Mouse (Mus musculus) limb, embryonic 13.5 days (tissue): ENCODE results near the gene Thoc7. TPM values are rescaled to one million over a fixed set of nuclear protein-coding genes. Genes with fewer than 3 reads are reported as not detected.
A peak's percentile ranks its signal among the peaks of the same experiment; 100 is the strongest.

Source experiments
- ATAC-seq: fragments of 200-750 bp; cut with Nextera tagmentation; 2 replicates; pipeline ENCODE4 v1.8.0; 2017; ENCODE audit warnings: low read depth, moderate number of reproducible peaks, moderate TSS enrichment; ENCODE audit not compliant: low FRiP score
- H3K27ac ChIP-seq: fragments of 300-500 bp; sonication (generic); 2 replicates; pipeline ENCODE4 v1.5.1; 2015; ENCODE audit warnings: inconsistent platforms, mild to moderate bottlenecking, moderate library complexity
- H3K27me3 ChIP-seq: fragments of 300-500 bp; sonication (generic); 2 replicates; pipeline ENCODE4 v1.6.1; 2015; ENCODE audit warnings: mild to moderate bottlenecking, inconsistent platforms
- H3K36me3 ChIP-seq: fragments of 300-500 bp; sonication (generic); 2 replicates; pipeline ENCODE4 v1.6.1; 2015; ENCODE audit warnings: inconsistent platforms, mild to moderate bottlenecking, moderate library complexity
- H3K4me1 ChIP-seq: fragments of 300-500 bp; sonication (generic); 2 replicates; pipeline ENCODE4 v1.6.1; 2015; ENCODE audit warnings: inconsistent platforms
- H3K4me2 ChIP-seq: fragments of 300-500 bp; sonication (generic); replicated peaks from 2 replicates; pipeline ENCODE4 v1.6.1; 2015; ENCODE audit warnings: inconsistent platforms, mild to moderate bottlenecking, moderate library complexity
- H3K4me3 ChIP-seq: fragments of 300-500 bp; sonication (generic); 2 replicates; pipeline ENCODE4 v1.5.1; 2015; ENCODE audit warnings: moderate library complexity, mild to moderate bottlenecking, inconsistent platforms
- H3K9ac ChIP-seq: fragments of 300-500 bp; sonication (generic); 2 replicates; pipeline ENCODE4 v1.6.1; 2015; ENCODE audit warnings: mild to moderate bottlenecking, inconsistent platforms
- H3K9me3 ChIP-seq: fragments of 300-500 bp; sonication (generic); 2 replicates; pipeline ENCODE4 v1.6.1; 2016; ENCODE audit warnings: inconsistent platforms
- WGBS: fragments of 180-500 bp; shearing (Covaris S2); methylation state at CpG from one replicate; pipeline ENCODE4 v1.1.7; 2015; 5-methylcytosine and 5-hydroxymethylcytosine counted together
- polyA plus RNA-seq: library from polyadenylated mRNA; unstranded; fragments of >200 nt; fragmentation: Nextera tagmentation; extraction: Ambion mirVana; gene quantifications from 2 replicates; pipeline ENCODE4 v1.2.1, GENCODE M21; 2015

The Thoc7 gene
- 213 and 222 TPM in 2 replicates for polyA plus RNA-seq

DNA sequence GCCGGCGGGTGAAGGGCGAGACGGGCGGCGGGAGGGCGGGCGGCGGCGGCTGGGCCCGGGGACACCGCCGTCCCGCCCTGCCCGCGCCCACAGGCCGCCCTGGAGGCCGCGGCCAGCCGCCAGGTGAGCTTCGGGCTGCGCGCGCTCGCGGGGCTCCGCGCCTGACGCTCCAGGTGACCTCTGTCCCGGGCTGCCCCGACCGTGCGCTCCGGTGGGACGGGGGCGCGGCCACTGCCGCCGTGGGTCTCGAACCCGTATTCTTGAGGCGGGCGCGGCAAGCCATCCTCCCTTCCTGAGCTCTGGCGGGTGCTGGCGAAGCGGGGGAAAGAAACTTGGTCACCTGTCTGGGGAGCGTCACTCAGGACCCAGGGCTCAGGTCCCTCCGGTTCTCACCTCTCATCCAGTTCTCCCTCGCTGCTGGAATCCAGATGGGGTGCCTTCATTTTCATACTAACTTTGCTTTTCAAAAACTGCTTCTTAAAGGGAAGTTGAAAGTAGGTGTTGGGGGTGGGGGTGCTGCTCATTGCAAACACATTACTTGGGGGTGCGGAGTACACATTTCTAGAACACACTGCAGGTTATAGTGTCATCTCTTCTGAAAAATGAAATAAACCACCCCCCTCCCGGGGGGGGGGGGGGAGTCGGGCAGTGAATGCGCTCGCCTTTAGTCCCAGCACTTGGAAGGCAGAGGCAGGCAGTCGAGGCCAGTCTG lies at the start of gene Thoc7, which contains the start of gene Atxn7:
Gene Thoc7 (minus strand): TSS at position 452 of the 712 bp plus-strand sequence.
Gene Atxn7 (plus strand): TSS at position 40 of the 712 bp plus-strand sequence.
- H3K27ac ChIP-seq, result peak within 1 kb of the TSS; percentile 91
- no peaks in the 10 kb centered on the region; the same call in 1 of the 2 replicates for H3K36me3 ChIP-seq
- 3% methylated on average over 47 of the region's 56 CpGs for WGBS
- peaks cover 20% of the 10 kb centered on the region for H3K4me1 ChIP-seq
- peak within 1 kb of the TSS; percentile 72 for H3K4me2 ChIP-seq
- H3K4me3 ChIP-seq, result peak within 1 kb of the TSS; percentile 90
- no peaks in the 10 kb centered on the region for H3K27me3 ChIP-seq
- peak within 1 kb of the TSS; percentile 99 for H3K9ac ChIP-seq
- H3K9me3 ChIP-seq, result no peaks in the 10 kb centered on the region
- peak; percentile 45 for ATAC-seq

DNA sequence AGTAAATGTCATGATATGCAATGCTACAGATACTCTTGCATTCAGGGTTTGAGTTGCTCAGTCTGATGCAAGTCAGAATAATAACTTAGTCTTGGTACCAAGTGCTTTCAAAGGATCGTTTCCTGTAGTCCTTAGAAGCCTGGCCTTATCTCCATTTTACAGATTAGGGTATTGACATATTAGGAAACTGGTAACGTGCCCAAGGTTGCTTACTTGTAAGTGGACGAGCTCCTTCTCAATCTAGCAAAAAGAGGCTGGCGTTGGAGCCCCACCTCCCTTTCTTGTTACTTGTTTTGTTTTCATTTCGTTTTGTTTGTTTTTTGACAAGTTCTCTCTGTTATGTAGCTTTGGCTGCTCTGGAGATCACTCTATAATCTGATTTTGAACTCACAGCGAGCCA lies 48.1 kb upstream of the Thoc7 start:
- WGBS, result 78% methylated on average over 6 of the region's 6 CpGs
- Histone ChIP-seq H3K9me3 (no peaks in the 10 kb centered on the region), H3K9ac (no peak overlapping the region), H3K4me3 (no peak overlapping the region), H3K27ac (no peak overlapping the region), H3K27me3 (no peaks in the 10 kb centered on the region), H3K4me2 (no peak overlapping the region), H3K4me1 (peaks cover 20% of the 10 kb centered on the region), H3K36me3 (no peaks in the 10 kb centered on the region)
- no peak for ATAC-seq

DNA sequence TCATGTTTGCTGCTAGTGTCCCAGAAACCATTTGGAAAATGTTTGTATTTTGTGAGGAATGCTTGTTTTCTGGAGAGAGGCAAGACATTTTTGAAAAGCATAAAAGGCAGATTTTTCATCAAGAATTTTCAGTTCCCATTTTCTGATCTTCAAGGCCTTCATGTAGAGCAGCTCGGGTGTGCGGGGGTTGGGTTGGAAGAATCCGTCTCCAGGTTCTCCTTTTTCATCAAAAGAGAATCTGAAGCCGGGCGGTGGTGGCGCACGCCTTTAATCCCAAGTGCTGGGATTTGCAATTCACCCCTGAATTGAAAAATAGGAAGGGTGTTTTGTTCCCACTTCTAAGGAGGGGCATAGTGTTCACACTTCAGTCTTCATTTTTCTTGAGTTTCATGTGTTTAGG lies 41.1 kb upstream of the Thoc7 start:
- WGBS, result 96% methylated on average over 7 of the region's 7 CpGs
- Histone ChIP-seq H3K4me1 (no peaks in the 10 kb centered on the region), H3K36me3 (peaks cover 3% of the 10 kb centered on the region), H3K9ac (no peak overlapping the region), H3K4me2 (no peak overlapping the region), H3K9me3 (no peaks in the 10 kb centered on the region), H3K27ac (no peak overlapping the region), H3K27me3 (no peaks in the 10 kb centered on the region), H3K4me3 (no peak overlapping the region)
- no peak for ATAC-seq

DNA sequence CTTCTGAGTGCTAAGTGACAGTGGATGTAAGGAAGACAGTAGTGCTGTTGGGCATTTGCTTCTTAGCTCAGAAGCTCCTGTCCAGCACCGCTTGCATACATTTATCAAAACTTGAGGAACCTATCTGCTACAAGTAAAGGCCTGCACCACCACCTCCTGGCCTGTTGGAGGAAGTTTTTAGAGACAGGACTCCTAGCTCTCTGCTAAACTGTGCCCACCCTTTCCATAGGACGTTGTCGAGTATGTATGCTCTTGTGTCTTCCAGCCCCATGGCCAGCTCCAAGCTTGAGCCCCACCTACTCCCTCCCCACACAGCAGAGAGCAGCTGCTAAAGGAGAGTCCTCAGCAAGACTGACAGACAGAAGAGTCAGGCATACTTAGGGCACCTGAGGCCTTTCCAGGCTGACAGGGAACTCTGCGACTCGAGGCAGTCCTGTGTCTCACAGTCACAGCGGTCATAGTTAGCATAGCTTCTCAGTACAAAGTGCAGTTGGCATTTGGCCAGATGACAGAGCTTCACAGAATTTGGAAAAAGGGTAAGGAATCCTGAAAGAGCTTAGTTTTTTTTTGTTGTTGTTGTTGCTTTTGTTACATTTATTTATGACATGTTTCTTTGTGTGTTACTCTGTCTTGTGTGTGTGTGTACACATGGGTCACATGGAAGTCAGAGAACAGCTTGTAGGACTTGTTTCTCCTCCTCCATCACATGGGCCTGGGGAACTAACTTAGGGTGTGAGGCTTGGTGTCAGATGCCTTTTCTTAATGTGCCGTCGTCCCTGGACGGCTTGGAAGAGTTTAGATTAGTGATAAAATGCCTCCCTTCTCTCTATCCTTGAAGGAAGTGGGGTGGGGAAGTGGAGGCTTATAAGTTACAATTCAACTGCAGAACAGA lies 33.8 kb upstream of the Thoc7 start:
- Histone ChIP-seq H3K9me3 (no peaks in the 10 kb centered on the region), H3K27ac (no peak overlapping the region), H3K4me3 (no peak overlapping the region), H3K27me3 (no peaks in the 10 kb centered on the region), H3K36me3 (peaks cover 2% of the 10 kb centered on the region; the same call in 1 of the 2 replicates), H3K4me1 (no peaks in the 10 kb centered on the region), H3K4me2 (no peak overlapping the region), H3K9ac (no peak overlapping the region)
- WGBS, result 68% methylated on average over 9 of the region's 9 CpGs
- ATAC-seq, result no peak

DNA sequence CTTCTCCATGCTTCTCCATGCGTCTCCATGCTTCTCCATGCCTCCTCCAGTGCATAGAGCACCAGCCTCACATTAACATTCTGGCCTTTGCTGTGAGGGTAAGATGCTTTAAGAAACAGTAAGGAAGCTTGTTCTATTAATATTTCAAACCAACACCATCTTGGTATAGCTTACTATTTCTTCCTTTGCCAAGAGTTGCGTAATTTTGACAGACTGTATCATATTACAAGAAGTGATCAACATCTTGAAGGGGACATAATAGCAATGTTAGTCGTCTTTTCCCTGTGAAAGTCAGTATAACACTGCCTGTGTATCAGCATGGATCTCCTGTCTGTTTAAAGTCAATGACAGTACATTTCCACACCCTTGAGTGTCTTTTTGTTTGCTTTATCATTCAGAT lies 29.1 kb upstream of the Thoc7 start:
- no peak overlapping the region for H3K4me3 ChIP-seq
- 83% methylated on average over 3 of the region's 3 CpGs for WGBS
- no peak overlapping the region for H3K27ac ChIP-seq
- H3K36me3 ChIP-seq, result no peaks in the 10 kb centered on the region
- H3K9me3 ChIP-seq, result no peaks in the 10 kb centered on the region
- ATAC-seq, result no peak
- H3K9ac ChIP-seq, result no peak overlapping the region
- H3K4me2 ChIP-seq, result no peak overlapping the region
- no peaks in the 10 kb centered on the region for H3K27me3 ChIP-seq
- H3K4me1 ChIP-seq, result no peaks in the 10 kb centered on the region

DNA sequence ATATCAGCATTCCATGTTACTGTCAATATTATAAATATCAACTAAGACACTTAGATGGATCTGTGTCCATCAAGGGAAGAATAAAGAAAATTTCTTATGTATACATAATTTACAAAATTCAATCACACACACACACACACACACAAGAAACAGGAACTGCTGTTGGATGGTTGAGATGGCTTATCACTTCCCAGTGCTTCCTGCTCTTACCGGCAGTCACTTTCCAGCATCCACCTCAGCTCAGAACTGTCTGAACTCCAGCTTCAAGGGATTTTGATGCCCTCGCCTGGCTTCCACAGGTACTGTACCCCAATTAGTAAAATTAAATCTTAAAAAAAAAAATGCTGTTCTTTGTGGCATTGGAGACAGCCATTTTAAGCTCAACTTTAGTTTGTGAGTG lies 26.7 kb upstream of the Thoc7 start:
- WGBS, result 59% methylated on average over 2 of the region's 2 CpGs
- Histone ChIP-seq H3K27me3 (no peaks in the 10 kb centered on the region), H3K27ac (no peak overlapping the region), H3K4me2 (no peak overlapping the region), H3K36me3 (no peaks in the 10 kb centered on the region), H3K4me3 (no peak overlapping the region), H3K9me3 (no peaks in the 10 kb centered on the region), H3K4me1 (no peaks in the 10 kb centered on the region), H3K9ac (no peak overlapping the region)
- no peak for ATAC-seq

DNA sequence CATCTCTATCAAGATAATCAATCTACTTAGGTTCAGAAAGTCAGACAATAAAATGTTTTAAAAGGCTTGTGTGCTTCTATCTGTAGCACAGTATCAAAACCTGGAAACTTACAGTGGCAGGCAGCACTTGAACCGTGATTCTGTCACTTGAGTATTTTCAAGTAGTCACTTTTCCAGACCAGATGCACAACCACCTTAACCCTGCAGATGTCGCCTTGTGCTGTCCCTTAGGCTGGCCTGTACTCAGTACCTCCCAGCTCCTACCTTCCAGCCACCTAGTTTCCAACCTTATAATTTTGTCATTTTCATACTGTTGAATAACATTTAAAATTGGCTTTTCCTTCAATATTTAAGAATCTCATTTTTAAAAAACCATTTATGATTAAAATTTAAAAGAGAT lies 20.5 kb upstream of the Thoc7 start:
- H3K36me3 ChIP-seq, result no peaks in the 10 kb centered on the region
- no peak overlapping the region for H3K27ac ChIP-seq
- no peak for ATAC-seq
- H3K4me2 ChIP-seq, result no peak overlapping the region
- 61% methylated on average over 2 of the region's 2 CpGs for WGBS
- no peak overlapping the region for H3K9ac ChIP-seq
- no peaks in the 10 kb centered on the region for H3K27me3 ChIP-seq
- H3K9me3 ChIP-seq, result no peaks in the 10 kb centered on the region
- H3K4me3 ChIP-seq, result no peak overlapping the region
- H3K4me1 ChIP-seq, result no peaks in the 10 kb centered on the region

DNA sequence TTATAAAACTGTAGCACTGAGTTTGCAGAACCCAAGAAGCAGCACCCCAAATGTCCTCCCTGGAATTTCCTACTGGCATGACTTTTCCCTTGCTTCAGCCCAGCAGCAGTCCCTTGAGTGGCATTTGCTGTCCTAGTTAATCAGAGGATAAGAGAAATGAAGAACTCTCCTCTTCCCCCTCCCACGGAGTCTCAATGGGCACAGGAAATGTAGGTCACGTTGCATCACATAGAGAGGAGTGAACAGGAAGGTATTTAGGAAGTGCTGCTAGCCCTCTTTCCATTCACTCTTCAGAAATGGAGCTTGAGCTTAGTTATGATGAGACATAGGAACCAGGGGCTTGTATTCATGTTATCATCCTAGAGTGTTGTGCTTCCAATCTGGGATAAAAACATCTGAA lies 19.6 kb upstream of the Thoc7 start:
- 53% methylated on average over 2 of the region's 2 CpGs for WGBS
- Histone ChIP-seq H3K9me3 (no peaks in the 10 kb centered on the region), H3K36me3 (no peaks in the 10 kb centered on the region), H3K4me2 (no peak overlapping the region), H3K27ac (no peak overlapping the region), H3K9ac (no peak overlapping the region), H3K4me1 (no peaks in the 10 kb centered on the region), H3K4me3 (no peak overlapping the region), H3K27me3 (no peaks in the 10 kb centered on the region)
- no peak for ATAC-seq

DNA sequence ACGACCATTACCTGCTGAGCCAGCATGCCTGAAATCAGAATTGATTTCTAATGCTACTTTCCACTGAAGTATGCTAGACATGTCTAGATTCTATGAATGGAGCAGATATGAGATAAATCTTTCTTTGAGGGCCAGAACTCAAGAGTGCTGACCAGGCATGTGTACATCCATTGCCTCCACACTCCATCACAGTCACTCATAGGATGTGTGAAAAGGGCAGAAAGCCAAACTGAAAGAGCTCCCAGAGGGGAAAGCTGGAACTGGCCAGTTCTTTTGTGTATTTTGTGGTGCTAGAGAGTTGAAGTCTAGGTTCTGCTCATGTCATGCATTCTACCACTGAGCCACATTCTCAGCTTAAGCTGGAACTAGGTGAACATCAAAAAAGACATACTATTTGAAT lies 15.8 kb upstream of the Thoc7 start:
- no peaks in the 10 kb centered on the region for H3K27me3 ChIP-seq
- H3K9me3 ChIP-seq, result no peaks in the 10 kb centered on the region
- WGBS, result 63% methylated on average over 1 of the region's 1 CpGs
- no peak overlapping the region for H3K9ac ChIP-seq
- H3K27ac ChIP-seq, result no peak overlapping the region
- H3K4me2 ChIP-seq, result no peak overlapping the region
- H3K36me3 ChIP-seq, result no peaks in the 10 kb centered on the region
- no peak overlapping the region for H3K4me3 ChIP-seq
- ATAC-seq, result no peak
- no peaks in the 10 kb centered on the region for H3K4me1 ChIP-seq

DNA sequence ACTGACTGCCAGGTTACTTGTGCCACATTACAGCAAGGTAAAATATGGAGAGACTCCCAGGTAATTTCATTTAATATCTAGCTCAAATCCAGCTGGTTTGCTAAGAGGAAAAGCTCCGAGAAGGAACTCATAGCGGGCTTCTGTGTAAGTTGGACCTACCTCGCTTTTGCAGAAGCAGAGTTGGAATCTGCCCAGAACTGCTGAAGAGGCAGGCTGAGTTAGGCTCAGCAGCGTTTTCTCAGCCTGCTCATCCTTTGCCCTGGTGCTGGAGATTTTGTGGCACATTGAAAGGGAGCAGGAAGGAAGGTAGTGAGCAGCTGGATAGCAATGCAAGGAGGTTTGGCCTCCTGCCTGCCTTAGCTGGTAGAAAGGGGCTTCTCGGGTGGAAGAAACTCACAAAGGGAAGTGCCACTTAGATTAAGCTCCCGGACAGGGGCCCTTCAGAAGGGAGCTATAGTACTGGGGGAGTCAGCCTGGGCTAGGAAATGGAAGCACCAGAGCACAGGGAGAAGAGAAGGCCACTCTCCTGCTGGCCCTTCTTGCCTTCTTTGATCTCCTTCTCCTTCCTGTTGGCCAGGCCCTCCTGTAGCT lies 10.1 kb upstream of the Thoc7 start:
- WGBS, result 58% methylated on average over 6 of the region's 6 CpGs
- no peak overlapping the region for H3K4me2 ChIP-seq
- no peak overlapping the region for H3K27ac ChIP-seq
- H3K27me3 ChIP-seq, result no peaks in the 10 kb centered on the region
- H3K4me3 ChIP-seq, result no peak overlapping the region
- no peak for ATAC-seq
- no peaks in the 10 kb centered on the region for H3K36me3 ChIP-seq
- no peaks in the 10 kb centered on the region for H3K9me3 ChIP-seq
- no peak overlapping the region for H3K9ac ChIP-seq
- H3K4me1 ChIP-seq, result peaks cover 8% of the 10 kb centered on the region

DNA sequence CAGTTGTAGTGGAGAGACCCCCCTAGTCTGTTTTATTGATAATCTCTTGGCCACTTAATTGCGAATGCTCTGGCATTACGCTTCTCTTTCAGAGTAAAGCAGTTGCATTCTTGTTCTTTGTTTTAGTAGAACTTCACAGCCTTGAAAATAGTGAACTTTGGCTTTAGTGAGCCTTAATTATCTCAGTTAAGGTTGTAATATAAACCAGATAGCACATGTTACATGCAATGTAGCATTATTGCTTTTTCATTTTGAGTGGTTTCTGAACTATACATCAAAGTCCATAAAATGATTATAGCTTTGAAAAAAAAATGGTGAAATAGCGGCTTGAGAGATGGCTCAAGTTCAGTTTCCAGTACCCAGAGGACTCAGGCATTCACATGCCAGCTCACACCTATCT lies 8.9 kb upstream of the Thoc7 start:
- no peak overlapping the region for H3K9ac ChIP-seq
- H3K27ac ChIP-seq, result no peak overlapping the region
- no peaks in the 10 kb centered on the region for H3K36me3 ChIP-seq
- H3K4me1 ChIP-seq, result peaks cover 8% of the 10 kb centered on the region
- no peak for ATAC-seq
- 54% methylated on average over 3 of the region's 3 CpGs for WGBS
- no peak overlapping the region for H3K4me2 ChIP-seq
- H3K9me3 ChIP-seq, result no peaks in the 10 kb centered on the region
- H3K27me3 ChIP-seq, result no peaks in the 10 kb centered on the region
- H3K4me3 ChIP-seq, result no peak overlapping the region

DNA sequence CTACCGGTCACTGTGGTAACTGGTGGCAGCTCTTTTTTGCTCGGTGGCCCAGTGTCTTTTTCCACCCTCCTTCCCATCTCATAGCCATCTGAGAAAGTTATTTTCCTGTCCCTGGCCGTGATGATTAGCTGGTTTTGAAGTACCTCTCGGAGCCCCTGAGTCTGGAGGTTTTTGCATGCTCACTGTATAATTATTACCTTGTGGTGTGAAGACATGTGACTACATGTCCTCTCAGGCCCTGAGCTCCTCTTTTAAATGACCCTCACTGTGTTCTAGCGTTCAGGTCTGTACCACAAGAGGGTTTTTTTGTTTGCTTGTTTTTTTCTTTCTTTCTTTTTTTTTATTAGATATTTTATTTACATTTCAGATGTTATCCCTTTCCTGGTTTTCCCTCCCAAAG lies 6.8 kb upstream of the Thoc7 start:
- no peak for ATAC-seq
- Histone ChIP-seq H3K9ac (no peak overlapping the region), H3K4me1 (peaks cover 8% of the 10 kb centered on the region), H3K4me3 (no peak overlapping the region), H3K36me3 (no peaks in the 10 kb centered on the region), H3K27ac (no peak overlapping the region), H3K9me3 (no peaks in the 10 kb centered on the region), H3K27me3 (no peaks in the 10 kb centered on the region), H3K4me2 (no peak overlapping the region)
- WGBS, result 52% methylated on average over 5 of the region's 5 CpGs
